Mouse (Mus musculus): ENCODE measurements around the gene Hnf1a.

DNA sequence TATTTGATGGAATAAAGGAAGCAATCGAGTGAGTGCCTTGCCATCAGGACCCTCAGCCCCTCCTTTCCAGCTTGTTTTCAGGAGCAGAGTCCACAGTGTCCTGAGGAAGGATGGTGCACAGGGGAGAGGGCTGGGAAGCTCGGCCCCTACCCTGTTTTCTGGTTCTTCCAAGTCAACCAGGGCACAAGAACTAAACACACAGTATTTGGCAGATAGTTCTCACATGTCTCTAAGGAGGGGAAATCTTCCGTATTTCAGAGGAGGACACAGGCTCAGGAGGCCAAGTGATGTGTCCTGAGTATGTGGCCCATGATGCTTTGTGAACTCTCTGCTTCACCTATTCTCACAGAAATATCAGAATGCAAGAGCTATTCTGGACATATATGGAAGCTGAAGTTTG, 42.5 kb upstream of the Hnf1a start:
- TF ChIP-seq GATA1 (IDR thresholded peaks at IDR 0.05; ENCODE audit: low read length), result no peak
- TF ChIP-seq TAL1 (IDR thresholded peaks at IDR 0.05; ENCODE audit: low read length), result no peak

All from erythroblast, embryonic 14.5 days (primary cell).